Mouse (Mus musculus): ENCODE measurements around the gene Zfyve19.

Gene Zfyve19

DNA sequence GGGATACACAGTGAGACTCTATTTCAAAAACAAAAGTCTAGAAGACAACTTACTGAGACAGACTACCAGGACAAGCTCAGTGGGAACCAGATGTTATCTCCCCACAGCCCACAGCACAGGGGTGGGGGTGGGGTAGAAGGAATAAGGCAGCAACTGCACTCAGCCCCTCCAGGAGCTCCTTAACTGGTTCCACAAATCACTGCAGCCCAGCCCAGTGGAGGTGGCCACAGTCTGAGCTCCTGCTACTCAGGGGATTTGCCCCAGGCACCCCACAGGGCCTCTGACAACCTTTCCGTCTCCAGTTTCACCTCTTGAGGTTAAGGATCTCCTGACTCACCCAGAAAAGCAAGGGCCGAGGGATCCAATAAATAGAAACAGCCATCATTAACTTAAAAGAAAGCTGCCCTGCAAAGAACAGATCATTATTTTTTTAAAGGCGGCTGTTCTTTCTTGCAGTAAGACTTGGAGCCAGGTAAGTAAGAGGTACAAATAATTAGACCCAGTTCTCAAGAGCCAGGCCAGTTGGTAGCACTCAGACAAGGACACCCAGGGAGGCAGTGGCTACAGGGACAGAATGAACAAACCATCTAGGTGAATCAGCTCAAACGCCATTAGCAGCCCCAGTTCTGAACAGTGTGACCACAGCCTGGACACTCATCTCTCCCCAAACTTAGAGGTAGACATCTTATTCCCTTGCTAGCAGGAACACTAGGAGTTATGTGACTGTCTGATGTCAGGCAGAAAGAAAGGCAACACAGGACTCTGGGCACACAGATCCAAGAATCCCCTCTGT lies 11.9 kb upstream of the Zfyve19 start:
- no peak for DNase-seq

DNA sequence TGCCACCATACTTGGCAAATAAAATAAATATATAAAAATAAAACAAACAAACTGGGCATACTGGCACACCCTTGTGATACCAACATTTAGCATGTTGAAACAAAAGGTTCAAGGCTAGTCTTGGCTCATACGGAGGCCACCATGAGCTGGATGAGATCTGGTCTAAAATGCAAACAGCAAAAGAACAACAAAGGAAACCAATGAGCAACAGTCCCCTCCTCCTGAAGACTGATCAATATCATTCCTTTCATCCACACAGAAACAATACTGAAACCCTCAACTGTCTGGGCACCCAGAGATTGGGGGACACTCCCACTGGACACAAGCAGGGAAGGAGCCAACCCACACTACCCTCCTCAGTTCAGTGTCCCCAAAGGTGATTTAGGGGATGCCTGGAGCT lies 10.9 kb upstream of the Zfyve19 start:
- DNase-seq: no peak

DNA sequence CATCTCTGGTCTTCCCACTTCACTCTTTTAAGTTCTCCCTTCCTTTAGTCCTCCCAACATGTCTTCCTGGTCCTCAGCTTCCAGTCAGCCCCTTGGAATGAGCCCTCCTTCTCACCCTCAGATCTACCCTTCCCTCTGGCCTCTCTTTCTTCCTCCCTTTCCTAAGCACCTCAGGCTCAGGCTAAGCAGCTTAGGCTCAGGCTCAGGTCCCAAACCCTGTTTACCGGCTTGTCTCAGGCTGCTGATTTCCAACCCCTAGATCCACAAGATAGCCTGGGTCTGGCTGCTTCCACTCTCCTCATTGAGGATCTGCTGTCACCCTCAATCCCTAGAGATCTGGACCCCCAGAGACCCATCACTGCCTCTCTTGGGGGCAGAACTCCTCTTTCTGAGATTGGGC lies 10.4 kb upstream of the Zfyve19 start:
- no peak for DNase-seq

DNA sequence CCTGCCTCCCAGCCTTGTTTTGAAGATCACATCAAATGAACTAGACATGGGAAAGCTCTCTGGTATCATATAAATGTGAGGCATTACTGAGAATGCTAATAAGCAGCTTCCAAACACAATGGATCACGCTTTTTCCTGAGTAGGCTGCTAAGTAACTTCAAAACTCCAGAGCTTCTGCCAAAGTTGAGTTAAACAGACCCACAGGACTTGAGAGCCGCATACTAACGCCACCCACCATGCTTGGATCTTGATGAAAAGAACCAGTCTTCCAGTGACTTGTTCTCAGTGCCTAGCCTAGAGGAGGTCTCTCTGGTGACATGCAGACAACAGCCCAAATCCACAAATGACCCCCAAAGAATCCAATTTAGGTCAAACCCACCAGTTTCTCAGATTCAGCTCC lies 9.5 kb upstream of the Zfyve19 start:
- no peak for DNase-seq

DNA sequence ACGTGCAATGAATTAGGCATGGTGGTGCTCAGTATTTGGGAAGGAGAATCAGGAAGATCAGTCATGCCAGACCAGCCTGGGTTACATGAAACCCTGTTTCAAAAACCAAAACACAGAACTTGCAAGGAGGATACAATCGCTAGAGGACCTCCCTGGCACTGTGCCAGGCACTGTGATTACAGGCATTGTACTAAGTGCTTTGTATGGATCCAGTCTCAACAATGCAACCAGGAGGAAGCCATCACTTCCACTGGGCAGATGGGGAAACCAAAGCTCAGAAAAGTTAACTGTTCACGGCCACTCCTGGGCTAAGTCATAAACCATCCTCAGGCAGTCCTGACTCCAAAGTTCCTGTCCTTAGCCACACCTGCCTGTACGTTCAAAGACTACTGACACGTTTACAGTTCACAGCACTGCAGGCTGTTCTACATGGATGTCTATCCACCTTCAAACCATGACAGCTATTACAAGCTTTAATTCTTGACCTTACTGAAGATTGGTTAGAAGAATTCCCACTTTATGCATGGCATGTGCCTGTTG lies 5.4 kb upstream of the Zfyve19 start:
- DNase-seq: no peak

DNA sequence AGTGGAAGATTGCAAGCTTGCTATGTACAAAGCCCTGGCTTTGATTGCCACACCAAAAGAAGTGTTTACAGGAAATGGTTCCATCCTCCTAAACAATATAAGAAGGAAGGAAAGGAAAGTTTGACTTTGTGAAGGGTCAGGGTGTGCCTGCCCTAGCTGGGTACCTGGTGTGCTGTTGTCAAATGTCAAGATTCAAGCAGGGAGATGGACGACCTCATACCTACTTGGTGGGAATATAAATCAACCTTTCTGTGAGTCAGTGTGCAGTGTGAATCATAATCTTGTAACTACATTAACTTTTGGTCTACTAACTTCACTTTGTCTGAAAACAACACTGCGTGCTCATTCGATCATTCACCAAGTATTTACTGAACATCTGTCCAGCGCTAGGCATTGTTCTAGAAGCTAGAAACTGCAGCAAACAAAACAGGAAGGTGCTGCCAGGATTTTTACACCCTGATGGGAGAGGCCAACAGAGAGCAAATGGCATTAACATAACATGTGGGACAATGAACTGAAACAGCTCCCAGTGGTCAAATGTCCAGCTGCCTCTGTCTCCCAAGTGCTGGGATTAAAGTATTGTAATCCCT lies 4.5 kb upstream of the Zfyve19 start:
- no peak for DNase-seq

DNA sequence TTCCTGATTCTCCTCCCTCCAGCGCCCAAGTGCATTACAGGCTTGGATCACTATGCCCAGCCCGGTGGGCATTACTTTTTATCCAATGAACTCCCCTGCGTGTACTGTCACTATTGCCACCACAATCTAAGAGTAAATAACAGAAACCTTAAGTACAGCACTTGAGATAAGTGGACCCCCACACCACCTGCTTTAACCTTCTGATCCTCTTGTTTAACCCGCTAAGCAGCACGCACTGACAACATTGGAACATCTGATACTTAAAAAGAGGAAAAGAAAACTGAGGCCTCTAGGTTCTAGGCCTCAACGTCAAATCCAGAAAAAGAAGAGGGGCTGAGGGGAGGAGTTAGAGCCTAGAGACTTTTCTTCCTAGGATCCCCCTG lies 465 bp upstream of the Zfyve19 start:
- DNase-seq: no peak

DNA sequence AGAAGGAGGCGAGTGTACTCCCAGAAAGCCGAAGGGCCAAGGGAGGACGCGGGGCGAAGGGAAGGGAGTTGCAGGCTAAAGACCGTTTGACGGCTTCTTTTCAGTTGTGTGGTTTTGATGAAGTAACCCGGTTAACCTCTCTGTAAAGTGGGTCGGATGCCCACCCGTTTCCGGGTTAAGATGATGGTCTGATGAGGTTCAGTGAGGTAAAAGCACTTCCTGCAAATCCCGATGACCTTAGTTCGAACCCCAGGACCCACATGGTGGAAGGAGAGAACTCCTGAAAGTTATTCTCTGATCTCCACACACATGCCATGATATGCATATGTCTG lies 725 bp downstream of the Zfyve19 start:
- DNase-seq: no peak

DNA sequence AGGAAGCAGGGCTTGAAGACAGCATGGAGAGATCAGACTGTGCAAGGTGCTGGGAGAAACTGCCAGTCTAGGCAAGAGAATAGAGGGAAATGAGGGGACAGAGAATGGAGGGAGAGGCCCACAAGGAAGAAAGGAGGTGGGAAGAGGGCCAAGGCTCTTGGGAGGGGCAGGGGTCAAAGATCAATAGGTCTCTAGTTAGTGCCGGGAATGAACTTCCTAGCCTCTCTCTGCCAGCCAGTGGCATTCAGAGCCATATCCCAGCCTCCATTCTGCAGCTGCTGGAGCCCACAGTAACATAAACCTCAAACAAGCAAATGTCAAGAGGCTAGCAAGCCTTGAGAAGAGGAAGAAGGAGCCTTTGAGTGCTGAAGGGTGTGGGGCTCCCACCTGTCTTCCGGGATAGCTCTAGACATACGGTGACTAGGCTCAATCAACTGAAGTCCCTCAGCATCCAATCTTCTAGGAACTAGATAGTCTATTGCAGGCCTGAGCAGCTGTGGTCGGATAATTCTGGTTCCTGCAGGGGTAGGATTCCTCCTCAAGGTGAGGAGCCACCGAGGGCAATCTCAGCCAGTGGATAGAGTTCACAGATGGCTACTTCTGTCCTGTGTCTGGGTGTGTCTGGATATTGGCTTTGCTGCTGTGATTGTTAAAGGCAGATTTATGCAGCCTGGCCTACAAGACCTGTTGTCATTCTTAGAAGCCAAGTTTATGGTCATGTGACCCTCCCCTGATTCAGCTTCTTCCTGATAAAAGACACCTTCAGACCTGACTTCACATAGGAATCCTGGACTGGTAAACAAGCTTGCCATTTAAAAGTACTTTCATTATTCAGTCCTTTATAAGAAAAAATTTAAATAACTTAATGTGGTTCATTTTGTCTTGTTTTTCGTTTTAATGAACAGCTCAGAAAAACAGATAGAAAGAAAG lies 21.6 kb downstream of the Zfyve19 start, which contains the start of gene Ppp1r14d:
Gene Ppp1r14d, minus strand, starts transcription at position 132 of the 930 bp plus-strand sequence.
- DNase-seq: no peak

DNA sequence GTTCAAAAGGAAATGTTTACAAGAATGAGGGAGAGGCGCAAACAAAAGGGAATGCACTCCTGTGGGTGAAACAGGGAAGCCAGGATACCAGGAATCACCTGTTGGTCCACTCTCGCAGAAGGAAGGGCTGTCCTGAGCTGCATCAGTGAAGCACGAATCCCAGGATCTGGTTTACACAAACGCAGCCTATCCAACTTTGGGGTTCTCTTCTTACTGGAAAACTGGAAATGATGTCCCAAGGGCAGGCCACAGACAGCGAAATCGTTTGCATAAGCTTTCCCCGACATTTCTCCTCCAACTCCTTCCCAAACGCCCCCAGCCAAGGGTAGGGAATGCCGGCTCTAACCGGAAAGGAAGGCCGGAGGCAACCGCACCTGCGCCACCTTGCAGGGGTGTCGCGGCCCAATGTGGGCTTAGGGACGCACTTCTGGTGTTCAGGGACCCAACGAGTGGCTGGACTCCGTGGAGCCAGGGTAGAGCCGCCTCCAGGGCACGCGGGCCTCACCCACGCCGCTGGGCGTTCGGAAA lies 28.3 kb downstream of the Zfyve19 start:
- DNase-seq: no peak

DNA sequence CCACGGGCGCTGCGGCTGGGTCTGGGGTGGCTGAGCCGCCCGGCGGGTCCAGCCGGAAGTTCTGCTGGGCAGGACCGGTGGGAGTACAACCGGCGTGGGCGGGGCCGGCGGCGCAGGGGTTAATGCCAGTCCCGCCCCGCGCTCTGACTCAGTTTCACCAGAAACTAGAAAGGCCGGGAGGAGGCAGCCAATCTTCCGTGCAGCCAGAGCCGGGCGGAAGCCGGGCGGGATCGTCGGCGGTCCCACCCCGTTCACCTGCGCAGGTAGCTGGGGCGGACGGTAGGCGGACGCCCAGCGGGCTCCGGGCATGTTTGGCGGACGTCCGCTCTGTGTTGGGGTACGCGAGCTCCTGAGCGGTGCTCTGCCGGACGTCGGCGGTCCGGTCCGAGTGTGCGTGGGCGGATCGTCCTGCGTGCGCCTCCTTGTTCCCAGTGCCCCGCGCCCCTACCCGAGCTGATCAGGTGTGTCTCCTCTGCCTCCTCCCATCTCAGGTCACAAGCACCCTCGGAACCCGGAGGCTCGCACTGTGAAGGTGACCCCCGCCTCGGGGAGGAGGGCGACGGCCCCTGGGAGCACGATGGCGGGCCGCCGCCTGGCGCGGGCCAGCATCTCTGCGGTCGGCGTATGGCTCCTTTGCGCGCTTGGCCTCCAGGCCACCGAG lies 28.9 kb downstream of the Zfyve19 start, which contains the start of gene Spint1:
Gene Spint1, plus strand, starts transcription at position 153 of the 661 bp plus-strand sequence.
- no peak for DNase-seq

DNA sequence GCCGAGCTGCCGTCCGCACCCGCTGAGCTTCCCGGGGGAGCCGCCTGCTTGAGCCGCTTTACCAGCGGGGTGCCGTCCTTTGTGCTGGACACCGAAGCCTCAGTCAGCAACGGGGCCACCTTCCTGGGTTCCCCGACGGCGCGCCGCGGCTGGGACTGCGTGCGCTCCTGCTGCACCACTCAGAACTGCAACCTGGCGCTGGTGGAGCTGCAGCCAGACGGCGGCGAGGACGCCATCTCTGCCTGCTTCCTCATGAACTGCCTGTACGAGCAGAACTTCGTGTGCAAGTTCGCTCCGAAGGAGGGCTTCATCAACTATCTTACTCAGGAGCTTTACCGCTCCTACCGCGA lies 29.4 kb downstream of the Zfyve19 start:
- no peak for DNase-seq

DNA sequence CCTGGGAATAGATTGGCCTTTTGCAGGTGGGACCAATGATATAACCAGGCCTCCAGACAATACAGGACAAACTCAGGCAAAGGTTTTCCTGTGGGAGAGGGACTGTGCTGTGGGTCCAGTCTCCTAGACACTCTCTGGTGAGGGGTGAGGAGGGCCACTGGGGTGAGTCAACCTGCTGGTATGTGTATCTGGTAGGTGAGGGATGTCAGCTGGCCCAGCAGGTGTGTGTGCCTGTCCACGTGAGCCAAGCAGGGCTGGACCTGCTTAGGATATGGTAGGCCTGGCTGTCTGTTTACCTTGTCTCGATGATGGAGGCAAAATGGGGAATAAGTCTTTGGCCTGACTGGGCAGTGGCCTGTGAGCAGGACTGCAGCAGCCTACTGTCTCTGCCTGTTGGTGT lies 30.3 kb downstream of the Zfyve19 start:
- DNase-seq: no peak

DNA sequence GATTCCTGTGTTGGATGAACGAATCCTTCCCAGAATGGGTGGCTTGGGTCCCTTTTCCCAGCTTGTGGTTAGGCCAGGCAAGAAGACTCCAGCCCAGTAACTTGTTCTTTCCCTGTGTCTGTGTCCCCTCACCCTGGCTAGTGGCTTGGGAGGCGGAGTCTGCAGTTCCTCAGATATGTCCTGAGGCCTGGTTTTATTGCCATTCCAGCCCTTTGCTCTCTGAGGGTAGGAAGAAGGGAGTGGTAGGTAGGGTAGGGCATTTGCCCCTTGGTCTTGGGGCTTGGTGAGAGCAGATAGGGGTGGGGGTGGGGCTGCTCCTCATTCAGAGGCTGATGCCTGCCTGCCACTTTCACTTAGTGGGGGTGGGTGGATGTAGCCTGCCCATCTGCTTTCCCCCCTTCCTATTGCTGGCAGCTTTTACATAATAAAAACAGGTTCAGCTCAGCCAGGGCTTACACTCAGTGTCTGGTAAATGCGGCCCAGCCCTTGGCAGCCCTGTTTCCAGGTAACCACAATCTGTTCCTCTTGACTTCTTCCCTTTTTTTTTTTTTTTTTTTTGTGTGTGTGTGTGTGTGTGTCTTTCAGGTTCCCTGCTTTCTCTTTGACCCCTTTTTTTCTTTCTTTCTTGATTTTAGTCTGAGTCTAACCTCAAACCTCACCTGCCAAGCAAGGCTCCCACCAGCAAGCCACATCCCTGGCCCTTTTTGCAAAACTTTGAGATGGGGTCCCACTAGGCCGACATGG lies 31.8 kb downstream of the Zfyve19 start:
- DNase-seq: no peak

DNA sequence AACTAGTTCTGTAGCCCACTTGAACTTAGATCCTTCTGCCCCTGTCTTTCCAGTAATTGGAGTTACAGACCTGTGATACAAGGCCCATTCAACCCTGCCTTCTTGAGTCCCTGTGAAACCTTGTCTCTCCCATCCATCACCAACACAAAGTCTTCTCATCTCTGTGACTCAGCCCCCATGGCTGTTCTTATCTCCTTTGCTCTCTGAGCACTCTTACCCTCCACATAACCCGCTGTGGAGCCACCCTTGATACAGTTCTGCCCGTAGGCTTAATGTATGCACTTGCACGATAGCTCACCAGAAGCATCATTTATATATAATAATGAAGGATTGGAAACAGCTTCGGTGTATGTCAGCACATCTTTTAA lies 32.4 kb downstream of the Zfyve19 start:
- no peak for DNase-seq

DNA sequence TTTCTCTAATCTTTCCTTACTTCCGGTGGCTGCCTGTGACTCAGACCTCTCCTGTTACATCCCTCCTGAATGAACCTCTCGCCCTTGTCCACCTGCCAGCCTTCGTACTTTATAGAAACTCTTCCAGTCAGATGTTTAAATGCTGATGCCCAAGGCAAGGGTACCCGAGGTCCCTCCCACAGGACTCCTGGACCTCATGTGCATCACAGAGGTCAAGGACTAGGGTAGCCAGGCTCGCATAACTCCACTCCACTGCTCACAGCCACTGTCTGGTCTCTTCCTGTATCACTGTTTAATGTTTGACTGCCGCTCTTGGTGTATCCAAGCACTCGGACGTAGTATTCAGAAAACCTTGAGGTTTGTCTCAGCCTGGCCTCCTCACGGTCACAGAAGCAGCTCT lies 34.1 kb downstream of the Zfyve19 start:
- no peak for DNase-seq

DNA sequence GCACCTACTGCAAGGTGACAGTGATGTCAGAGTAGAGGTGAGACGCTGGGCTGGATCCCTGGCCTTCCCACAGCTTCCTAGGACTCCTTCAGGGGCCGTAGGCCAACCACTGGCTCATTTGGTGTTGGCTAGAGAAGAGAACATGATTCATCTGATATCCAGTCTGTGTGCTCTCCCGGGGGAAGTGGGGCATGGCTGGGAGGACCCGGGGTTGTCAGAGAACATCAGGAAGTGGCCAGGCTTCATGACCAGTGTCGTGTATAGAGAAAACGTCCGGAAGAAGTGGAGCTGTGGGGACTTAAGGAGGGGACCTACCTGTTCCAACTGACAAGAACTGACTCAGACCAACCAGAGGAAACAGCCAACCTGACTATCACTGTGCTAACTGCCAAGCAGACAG lies 36.8 kb downstream of the Zfyve19 start:
- no peak for DNase-seq

DNA sequence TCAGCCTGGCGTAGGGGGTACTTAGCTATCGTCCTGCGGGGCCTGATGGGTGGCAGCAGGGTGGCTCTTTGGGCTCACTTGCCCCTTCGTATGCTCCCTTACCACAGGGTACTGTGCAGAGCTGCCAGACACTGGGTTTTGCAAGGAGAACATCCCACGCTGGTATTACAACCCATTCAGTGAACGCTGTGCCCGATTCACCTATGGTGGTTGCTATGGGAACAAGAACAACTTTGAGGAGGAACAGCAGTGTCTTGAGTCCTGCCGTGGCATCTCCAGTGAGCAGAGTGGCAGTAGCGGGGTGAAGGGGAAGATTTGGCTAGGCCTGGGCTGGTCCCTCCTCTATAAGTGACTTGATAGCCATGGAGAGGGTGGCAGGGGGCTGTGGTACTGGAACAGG lies 39.5 kb downstream of the Zfyve19 start:
- no peak for DNase-seq

DNA sequence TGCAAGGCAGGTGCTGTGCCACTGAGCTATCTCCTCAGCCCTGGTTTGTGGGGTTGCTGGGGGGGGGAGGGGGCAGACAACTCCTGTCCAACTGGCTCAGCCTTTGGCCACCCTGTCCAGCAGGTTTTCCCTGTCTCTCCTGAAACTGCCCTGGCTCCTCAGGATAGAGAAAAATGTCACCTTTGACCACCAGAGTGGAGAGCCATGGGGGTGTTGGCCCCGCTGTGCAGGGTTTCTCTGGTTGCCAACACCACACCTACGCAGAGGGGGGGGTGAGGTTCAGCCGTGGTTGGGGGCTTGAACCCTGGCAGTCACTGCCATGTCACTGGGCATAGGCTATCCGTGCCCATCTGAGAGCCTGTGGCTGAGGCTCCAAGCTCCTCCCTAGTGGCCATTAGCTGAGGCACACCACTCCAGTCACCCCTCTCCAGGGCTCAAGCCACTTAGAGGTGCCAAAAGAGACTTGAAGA lies 41.2 kb downstream of the Zfyve19 start:
- DNase-seq: no peak

DNA sequence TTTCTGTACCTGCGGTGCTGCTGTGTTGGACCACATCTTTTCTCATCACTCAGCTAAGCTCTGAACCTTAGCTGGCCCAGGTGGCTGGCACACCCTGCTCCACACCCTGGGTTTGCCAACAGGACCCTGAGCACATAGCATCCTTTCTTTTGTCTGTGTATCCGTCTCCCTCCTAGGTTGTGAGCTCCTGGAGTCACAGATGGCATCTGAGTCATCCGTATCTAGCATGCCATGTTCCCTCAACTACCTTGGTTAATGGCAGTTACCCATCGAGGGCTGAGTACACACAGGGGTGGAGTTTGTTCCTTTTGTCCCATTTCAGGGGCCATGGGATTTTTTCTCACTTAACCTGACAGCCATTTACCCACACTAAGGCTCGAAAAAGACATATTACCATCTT lies 42.0 kb downstream of the Zfyve19 start:
- peak; percentile 18 for DNase-seq

DNA sequence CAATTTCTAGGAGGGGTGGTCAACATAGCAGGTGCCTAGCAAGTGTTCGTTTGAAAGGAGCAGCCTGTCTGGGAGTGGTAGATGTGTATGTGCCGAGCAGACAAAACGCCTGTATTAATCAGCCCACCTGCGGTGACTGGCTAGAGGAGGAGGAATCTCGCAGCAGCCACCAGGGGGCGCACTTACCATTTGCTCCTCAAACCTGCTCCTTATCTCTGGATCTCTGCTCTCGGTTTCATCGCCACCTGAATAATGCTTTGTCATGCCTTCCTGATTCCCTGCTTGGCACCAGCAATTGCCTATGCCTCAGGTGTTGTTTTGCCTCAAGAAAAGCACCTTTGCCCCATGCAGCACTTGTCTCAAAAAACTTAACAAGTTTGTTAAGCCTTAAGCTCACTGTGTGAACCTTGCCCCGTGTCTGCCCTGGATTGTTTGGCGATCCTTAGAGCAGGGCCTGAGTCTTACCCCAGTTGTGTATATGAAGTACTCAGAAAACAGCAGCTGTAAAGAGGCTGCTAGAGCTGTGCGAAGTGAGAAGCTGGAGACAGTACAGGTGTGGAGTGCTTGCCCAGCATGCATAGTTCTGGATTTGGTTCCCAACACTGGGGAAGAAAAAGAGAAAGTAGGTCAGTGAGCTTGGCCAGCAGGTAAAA lies 42.5 kb downstream of the Zfyve19 start:
- DNase-seq: peak; percentile 85
